Mouse (Mus musculus): ENCODE data around the gene Csrnp3.
"Not testable (repeated sequence)": the region's sequence is repeated elsewhere in the genome, so short reads cannot be mapped to it uniquely, and the experiment has no call there.

The Csrnp3 gene

DNA sequence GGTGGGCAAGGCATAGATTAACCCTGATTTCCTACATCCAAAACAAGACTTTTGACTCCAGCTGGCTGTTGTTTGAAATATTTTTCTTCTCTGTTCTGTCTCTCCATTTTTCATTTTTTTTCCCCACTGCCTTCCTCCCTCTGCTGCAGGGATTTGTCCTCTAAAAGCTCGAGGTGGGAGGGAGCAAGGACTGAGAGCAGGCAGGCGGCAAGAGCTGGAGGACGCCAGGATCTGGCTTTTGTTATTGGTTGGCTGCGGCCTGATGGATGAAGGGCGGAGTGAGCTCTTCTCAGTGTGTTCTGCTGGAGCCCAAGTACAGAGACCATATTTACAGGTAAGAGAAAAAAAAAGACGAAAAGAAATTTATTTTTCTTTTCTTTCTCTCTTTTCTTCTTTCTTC, at the start of gene Csrnp3:
Gene Csrnp3 (plus strand): TSS at position 217 of the 400 bp plus-strand sequence.
- DNase-seq: peak; percentile 68 to 85

DNA sequence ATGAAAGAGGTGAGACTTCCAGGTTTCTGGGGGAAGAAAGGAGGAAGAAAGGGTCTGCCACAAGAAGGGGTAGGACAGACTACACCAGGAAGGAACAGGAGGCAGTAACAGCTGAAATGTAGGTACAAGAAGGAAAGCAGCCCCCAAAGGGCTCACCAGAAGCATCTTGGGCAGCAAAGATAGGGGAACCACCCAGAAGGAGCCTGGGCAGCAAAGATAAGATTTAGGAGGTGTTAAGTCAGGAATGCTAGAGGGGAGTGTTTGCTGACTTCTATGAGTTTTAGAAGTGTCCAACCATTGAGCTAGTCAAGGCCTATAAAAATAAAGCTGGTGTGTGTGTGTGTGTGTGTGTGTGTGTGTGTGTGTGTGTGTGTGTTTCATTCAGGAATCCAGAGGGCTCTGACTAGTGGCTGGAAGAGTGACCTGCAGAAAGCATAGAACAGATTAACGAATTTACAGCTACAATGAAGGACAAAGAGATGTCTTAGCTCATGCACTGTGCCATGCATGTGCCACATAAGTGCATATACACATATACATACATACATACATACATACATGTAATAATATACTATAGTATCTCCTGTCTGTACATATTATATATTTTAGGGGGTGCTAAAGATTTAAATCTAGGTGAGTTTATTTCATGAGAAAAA, 44.4 kb upstream of the Csrnp3 start:
- DNase-seq: no peak

DNA sequence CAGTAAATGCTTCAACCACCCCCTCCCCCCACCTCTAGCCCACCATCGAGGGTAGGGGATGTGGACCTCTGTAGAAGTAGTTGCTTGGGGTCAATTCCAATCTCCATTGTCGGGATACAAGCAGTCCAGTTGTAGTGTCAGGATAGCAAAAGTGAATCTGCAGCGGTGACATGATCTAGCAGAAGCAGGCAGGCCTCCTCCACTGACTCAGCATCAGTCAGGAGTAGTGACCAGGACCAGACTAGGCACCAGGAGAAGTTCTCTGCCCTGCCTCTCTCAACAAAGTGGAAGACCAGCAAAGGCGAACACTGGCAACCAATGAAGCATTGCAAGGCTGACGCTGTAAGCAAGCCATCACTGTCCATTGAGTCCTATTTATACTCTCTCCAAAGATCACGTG, 39.0 kb upstream of the Csrnp3 start:
- DNase-seq: no peak

DNA sequence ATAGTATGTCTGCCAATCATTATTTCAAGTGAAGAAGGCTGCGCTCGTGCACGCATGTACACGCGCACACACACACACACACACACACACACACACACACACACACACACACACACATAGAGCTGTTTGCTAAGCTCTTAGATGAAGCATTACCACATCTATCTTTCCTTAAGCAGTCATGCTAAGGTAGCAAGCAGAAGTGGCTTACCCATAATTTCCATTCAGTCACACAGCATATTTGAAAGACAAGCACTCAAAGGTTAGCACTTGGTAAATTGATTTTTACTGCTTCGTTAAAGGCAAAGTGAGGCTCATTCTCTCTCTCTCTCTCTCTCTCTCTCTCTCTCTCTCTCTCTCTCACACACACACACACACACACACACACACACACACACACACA, 34.4 kb upstream of the Csrnp3 start:
- DNase-seq: not testable (repeated sequence)

- DNase-seq: no peak
Measured at GRCm38 (mm10) chr2:65818080-65818796, 27.3 kb upstream of the Csrnp3 start.

GRCm38 (mm10) chr2:65820114-65820769, 25.3 kb upstream of the Csrnp3 start:
- no peak for DNase-seq

DNA sequence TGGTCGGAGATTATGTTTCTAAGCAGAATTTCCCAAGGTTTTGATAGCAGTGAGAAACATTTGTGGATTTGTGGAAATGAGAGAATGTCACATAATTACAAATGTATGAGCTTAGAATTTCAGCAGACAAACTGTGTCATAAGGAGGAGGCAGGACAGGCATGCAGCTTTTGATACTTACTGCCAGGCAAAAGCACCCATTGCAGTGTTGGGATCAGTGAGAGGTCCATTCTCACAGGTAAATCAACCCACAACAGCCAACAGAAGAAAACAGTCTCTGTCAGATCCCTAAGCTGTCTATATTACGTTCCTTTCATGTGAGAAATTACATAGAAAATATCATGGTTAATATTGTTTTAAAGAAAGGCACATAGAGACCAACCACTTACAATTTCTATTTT, 19.3 kb upstream of the Csrnp3 start:
- DNase-seq: no peak

DNA sequence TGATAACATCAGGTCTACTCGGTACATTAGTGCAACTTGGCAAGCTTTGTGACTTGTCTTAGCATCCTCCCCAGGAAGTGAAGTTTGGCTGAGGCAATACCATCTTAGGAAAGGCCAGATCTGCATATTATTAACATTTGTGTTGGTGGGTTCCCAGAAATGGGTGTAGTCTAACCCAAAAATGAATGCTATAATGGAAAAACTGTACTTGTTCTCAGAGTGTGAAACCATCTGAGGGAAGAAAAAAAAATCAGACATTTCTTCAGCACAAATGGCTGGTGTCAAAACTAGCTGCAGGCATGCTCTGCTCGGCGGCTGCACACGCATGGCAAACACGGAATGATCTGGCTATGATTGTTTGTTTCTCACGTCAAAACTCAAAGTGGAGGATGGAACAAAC, 18.8 kb upstream of the Csrnp3 start:
- DNase-seq: no peak

DNA sequence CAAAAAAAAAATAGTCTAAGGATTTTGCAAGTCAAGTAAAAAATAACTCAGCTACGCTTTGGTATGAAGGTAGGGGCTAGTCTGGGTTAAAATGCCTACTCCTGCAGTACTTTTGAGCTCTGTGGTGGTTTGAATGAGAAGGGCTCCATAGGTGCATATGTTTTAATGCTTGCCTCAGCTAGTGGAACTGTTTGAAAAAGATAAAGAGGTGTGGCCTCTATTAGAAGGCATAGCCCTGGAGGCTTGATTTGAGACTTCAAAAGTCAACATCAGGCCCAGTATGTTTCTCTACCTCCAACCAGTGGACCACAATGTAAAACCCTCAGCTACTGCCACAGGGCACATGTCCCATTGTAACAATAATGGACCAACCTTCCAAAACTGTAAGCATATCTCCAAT, 16.9 kb upstream of the Csrnp3 start:
- DNase-seq: no peak

- DNase-seq: no peak
Measured at GRCm38 (mm10) chr2:65832738-65833395, 12.7 kb upstream of the Csrnp3 start.

GRCm38 (mm10) chr2:65833421-65833820, 12.1 kb upstream of the Csrnp3 start:
- no peak for DNase-seq

GRCm38 (mm10) chr2:65841606-65842005, 4.0 kb upstream of the Csrnp3 start:
- no peak for DNase-seq

GRCm38 (mm10) chr2:65842356-65842755, 3.2 kb upstream of the Csrnp3 start:
- no peak for DNase-seq

DNA sequence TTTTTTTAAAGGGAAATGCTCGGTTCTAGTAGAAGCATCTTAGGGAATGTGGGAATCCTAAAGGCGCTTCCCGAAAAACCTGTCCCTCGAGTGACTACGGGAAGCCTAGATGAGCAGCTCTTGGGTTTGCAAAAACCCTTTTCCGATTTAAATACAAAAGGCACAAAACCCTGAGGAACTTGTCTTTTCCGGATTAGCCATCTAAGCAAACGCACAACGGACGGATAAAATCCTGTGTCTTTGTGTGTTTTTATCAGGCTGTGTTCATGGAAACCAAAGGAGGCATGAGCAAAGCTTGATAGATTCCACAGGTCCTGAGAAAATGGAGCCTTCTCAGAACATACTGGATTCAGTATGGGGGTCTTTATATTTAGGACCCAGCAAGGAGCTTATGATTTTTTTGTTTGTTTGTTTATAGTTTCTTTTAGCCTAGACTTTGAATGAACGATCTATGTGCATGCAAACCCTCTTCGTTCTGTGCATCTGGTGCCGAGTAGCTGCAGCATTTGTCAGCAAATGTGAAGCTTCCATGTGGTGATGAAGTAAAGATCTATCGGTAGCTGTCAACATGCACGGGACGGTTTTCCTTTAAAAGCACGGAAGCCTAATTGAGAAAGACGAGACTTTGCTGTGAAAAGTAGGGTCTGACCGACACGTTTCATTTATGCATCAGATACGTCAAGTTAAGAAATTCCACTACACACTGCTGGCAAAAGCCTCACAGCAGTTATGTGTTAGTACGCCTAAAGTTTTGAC, 611 bp downstream of the Csrnp3 start:
- peak in 1 of 2 experiments; percentile 29 for DNase-seq

GRCm38 (mm10) chr2:65847463-65848110, 2.0 kb downstream of the Csrnp3 start:
- DNase-seq: no peak

DNA sequence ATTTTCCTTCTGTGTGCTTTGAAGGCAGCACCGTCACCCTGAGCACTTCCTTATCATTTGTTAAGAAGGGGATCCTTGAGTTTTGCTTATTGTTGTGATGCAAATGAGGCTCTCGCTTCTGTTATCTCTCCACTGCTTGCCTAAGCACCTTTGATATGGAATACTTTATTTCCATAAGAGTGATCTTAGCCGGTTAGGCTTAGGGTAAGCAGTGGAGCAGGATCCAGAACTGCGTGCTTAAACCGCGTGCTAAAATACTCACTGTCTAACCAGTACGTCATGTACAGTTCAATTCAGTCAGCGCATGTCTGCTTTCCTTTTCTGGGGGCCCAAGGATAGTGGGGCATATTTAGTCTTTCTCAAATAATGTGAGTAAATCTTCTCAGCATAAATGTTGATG, 3.1 kb downstream of the Csrnp3 start:
- no peak for DNase-seq

DNA sequence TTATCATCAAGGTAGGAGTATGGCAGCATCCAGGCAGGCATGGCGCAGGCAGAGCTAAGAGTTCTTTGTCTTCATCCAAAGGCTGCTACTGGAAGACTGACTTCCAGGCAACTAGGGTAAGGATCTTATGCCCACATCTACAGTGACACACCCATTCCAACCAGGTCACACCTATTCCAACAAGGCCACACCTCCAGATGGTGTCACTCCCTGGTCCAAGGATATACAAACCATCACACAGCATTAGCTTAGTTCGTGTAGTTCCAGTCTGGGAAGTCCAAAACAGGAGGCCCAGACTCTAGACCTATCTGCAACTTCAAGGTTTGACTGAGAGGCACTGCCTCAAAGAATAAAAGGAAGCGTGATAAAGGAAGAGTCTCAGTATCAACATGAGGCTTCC, 4.7 kb downstream of the Csrnp3 start:
- DNase-seq: not testable (repeated sequence)

GRCm38 (mm10) chr2:65856791-65857190, 11.2 kb downstream of the Csrnp3 start:
- DNase-seq: no peak

- DNase-seq: peak in 1 of 2 experiments; percentile 10
Measured at GRCm38 (mm10) chr2:65859767-65860727, 14.5 kb downstream of the Csrnp3 start.

DNA sequence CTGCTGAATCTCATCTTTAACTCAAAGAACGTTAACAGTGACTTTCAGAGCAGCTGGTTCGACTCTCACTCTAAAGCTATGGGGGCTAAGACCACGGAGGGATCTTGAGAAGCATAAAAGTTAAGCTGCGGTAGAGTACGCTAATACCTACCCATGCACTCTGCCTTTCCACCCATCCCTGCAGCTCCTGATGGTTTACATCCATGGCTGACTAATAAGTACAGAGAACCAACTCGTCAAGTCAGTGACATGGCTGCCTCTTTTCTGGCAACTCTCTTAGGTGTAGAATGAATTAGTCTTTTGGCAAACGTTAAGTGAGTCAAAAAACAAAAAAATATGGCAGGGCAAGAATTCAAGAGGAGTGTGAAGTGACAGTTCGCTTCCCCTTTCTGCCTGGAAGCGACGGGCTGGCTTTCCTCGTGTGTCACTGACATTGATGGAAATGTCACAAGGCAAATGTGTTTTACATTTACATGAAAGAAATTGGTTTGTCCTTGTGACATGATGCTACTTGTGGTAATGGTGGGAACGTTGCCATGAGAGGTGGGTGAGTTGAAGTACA, 19.3 kb downstream of the Csrnp3 start:
- no peak for DNase-seq

Data from cerebellum, adult 18-20 months (tissue).